Mouse (Mus musculus): ENCODE results near the gene Csde1.

Gene Csde1

DNA sequence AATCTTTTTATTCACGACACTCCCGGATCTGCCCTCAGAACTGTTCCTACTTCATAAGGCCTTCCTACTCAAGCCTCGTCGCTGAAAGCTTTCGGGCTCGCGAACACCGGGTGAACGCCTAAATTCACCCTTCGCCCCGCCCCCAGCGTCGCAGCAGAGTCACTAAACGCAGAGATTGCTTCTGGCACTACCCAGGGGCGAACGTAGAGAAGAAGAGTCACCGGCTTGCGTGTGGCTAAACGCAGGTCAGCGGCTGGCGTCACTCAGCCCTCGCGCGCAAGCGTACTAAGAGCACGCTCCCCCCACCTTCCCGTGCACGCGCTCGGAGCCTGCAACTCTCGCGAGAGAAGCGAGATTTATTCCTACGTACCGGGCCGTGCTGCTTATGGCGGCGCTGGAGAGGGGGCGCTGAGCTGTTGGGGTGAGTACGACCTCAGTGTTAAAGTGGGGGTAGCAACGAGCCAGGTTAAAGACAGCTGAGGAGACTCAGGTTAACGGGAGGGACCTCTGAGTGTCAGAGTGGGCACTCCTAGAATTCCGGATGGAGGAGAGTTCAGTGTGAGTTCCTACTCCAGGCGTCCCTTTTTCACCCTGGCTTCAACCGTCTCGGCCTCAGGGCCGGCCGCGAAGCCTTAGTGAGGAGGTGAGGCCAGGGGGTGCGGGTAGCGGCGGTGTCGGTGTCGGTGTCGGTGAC is at the start of gene Csde1:
TSS of gene Csde1 (plus strand) at position 178 of the 694 bp plus-strand sequence.
- DNase-seq (ENCODE audit: low spot score), result peak; percentile 95

- DNase-seq (ENCODE audit: low spot score), result no peak
Measured at GRCm38 (mm10) chr3:102970508-102970907, 49.7 kb upstream of the Csde1 start.

DNA sequence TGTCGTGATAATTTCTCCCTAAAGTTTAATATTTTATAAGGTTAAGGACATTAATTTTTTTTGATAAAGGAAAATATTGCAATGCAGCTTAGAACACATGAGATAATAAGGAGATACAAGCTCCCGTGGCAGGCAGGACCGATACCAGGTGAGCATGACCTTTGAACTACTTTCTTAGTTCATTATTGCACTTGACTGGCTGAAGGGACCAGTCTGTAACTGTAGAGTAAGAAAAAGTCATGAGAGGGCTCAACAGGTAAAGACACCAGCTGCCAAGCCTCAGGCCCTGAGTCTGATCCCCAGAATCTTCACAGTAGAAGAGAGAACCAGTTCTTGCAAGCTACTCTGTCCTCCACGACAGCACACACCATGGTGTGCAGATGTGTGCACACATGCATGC is 43.3 kb upstream of the Csde1 start:
- no peak for DNase-seq (ENCODE audit: low spot score)

- no peak for DNase-seq (ENCODE audit: low spot score)
Measured at GRCm38 (mm10) chr3:102979550-102980348, 40.5 kb upstream of the Csde1 start.

DNA sequence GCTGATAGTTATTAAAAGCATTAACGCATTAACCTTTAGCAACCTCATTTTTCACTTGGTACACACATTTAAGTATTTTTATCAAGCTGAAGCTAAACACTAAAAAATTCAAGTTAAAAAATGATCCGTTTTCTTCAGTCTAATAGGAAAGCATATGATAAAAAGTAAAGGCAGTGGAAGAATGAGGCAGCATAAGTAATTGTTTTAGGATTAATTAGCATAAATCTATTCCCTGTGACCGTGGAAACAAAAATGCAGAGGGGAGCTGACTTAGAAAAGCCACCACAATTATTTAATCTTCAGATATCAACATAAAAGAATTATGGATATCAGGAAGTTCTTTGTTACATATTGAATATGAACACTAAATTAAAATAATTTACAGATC is 39.9 kb upstream of the Csde1 start:
- DNase-seq (ENCODE audit: low spot score), result no peak

DNA sequence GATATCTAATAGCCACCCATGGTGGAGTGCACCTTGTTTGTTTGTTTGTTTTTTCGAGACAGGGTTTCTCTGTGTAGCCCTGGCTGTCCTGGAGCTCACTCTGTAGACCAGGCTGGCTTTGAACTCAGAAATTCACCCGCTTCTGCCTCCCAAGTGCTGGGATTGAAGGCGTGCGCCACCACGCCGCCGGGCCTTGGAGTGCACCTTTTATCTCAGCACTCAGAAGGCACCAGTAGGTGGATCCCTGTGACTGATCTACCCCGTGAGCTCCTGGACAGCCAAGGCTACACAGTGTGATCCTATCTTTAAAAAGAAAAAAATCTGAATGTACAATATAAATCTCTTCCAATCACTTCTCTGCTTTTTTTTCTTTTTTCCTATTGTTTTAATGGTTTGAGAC is 29.2 kb upstream of the Csde1 start:
- no peak for DNase-seq (ENCODE audit: low spot score)

DNA sequence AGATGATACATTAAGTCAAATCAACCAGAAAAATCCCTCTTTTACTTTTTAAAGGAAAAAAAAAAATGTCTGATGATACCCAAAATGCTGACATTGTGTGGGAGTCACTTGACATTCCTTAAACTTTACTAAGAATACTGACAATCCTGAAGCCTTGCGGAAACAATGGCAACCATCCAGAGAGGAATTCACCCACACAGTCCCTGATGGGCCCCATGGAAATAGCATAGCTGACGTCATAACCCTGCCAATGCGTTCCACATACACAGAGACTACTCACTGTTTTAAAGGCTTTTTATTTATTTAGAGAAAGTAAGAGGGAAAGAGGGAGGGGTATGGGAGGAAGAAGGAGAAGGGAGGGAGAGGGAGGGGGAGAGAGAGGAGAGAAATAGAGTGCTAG is 27.3 kb upstream of the Csde1 start:
- DNase-seq (ENCODE audit: low spot score), result no peak

- DNase-seq (ENCODE audit: low spot score), result no peak
Measured at GRCm38 (mm10) chr3:102995233-102995604, 25.0 kb upstream of the Csde1 start.

GRCm38 (mm10) chr3:102995605-102996321 is 24.5 kb upstream of the Csde1 start, which contains the start of gene Sike1:
Gene Sike1, plus strand, starts transcription at chr3:102995708.
- DNase-seq (ENCODE audit: low spot score), result peak; percentile 93

DNA sequence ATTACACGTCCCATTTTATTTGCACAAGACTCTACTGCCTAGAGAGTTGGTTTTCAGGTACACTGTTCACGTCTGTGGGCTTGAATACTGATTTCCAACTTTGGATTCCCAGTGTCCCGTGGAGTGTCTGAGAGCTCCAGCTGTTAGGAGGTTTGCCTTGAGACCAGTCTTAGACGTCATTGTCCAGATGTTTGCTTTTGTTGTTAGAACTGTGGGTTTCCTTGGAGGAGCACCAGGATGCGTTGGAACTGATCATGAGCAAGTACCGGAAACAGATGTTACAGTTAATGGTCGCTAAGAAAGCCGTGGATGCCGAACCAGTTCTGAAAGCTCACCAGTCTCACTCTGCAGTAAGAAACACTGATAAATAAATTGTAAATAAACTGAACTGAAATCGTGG is 23.2 kb upstream of the Csde1 start:
- no peak for DNase-seq (ENCODE audit: low spot score)

- no peak for DNase-seq (ENCODE audit: low spot score)
Measured at GRCm38 (mm10) chr3:102997591-102997990, 22.6 kb upstream of the Csde1 start.

- no peak for DNase-seq (ENCODE audit: low spot score)
Measured at GRCm38 (mm10) chr3:103001595-103001994, 18.6 kb upstream of the Csde1 start.

DNA sequence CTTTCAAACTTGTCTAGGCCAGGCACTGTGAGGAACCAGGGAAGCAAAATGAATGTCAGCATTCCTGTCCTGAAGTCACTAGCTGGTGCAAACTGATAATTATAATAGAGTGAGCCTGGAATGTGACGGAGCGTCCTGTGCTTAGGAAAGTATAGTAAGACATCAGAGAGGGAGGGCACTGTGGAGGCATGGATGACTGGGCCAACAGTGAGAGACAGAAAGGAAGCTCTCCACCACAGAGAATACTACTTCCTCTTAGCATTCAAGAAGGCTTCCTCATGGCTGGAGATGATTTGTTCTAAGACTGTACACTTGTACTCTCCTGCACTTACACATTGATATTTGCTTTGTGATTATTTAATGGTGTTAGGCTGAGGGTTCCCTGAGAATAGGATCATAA is 2.9 kb upstream of the Csde1 start:
- DNase-seq (ENCODE audit: low spot score), result no peak

DNA sequence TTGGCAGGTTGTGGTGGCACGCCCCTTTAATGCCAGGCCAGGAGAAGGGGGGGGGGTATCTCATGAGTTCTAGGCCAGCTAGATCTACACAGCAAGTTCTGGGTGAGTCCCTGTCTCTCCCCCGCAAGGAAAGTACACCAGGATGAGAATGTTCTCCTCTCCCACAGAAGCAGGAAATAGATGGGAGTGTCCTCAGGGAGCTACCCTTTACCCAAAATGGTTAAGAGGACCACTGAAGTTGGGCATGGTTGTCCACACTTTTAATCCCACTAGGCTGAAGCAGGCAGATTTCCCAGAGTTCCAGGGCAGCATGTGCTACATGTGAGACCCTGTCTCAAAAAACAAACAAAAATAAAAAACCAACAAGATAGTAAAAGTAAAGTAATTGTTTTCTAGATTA is 764 bp upstream of the Csde1 start:
- no peak for DNase-seq (ENCODE audit: low spot score)

- DNase-seq (ENCODE audit: low spot score), result peak; percentile 90
Measured at GRCm38 (mm10) chr3:103020943-103021638, 865 bp downstream of the Csde1 start.

DNA sequence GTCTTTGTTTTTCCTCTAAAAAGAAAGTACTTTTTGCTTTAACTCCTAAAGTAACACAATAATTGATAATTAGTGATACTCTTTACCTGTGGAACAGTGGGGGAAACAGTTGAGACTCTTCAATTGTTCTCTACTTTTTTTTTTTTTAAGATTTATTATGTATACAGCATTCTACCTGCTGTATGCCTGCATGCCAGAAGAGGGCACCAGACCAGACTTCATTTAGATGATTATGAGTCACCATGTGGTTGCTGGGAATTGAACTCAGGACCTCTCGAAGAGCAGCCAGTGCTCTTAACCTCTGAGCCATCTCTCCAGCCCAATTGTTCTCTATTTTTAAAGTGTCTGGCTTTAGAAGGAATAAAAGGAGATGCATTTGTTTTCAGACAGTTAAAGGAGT is 5.9 kb downstream of the Csde1 start:
- no peak for DNase-seq (ENCODE audit: low spot score)

DNA sequence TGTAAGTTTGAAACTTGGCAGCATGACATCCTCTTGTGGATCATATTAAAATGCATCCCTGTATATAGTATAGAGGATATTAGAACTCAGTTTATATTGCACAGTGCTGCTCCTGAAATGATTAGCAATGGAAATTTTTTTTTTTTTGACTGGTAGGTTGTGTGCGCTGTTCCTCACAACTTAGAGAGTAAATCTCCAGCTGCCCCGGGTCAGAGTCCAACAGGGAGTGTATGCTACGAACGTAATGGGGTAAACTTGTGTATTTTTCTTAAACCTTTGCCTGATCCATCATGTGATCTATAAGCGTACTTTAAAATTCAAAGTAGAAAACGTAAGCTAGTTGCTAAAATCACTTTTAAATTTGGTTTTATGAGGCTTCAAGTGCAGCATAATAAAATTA is 20.1 kb downstream of the Csde1 start:
- DNase-seq (ENCODE audit: low spot score), result no peak

DNA sequence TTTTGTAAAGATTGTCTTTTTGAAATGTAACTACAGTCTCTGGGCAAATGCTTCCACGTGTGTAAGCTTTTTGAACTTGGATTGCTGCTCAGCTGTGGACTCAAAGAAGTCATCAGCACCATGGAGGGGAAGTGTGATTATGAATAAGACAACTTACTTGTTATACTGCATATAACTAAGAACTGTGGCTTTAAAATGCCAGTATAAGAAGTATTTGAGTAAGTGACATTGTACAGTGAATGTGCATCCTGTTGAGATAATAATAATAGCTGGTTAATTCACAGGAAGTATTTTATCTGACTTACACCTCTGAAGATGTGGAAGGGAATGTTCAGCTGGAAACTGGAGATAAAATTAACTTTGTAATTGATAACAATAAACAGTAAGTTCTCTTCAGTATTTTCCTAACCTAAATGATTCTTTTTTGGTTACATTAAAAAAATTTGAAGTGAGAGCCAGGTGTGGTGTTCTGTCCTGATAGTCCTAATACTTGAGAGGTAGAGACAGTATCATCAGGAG is 20.7 kb downstream of the Csde1 start:
- DNase-seq (ENCODE audit: low spot score), result no peak

- no peak for DNase-seq (ENCODE audit: low spot score)
Measured at GRCm38 (mm10) chr3:103056016-103056595, 35.9 kb downstream of the Csde1 start.

DNA sequence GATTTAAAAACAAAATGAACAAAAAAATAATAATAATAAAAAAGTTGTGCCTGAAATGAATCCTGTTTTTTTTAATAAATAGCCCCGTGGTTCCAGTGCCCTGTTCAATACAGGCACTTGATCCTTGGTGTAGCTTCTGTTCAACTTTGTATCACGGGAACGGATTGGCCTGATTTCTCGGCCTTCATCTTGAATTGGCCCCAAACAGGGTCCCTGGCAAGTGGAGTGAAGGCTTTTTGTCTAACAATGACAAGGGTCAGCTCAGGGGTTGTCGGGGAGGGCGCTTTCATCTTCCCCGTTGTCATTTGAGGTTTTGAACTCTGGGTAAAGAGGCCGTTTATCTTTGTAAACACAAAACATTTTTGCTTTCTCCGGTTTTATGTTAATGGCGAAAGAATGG is 37.5 kb downstream of the Csde1 start:
- DNase-seq (ENCODE audit: low spot score), result no peak
